Mouse (Mus musculus): Measurements from ENCODE around the gene Blm. TPM values are rescaled to one million over a fixed set of nuclear protein-coding genes. Genes with fewer than 3 reads are reported as not detected.

Gene Blm
- polyA plus RNA-seq, 1 experiment from 2014 or later = 11.3 TPM

- Histone ChIP-seq H3K27me3 (0 out of 2 replicates have a peak, but pooled peaks cover 3% of the 10 kb centered on the region), H3K4me1 (replicated peaks) (peaks cover 4% of the 10 kb centered on the region), H3K9me3 (no peaks in the 10 kb centered on the region), H3K4me2 (no peak overlapping the region), H3K9ac (peak overlapping the region; percentile 2; the same call in 1 of the 2 replicates), H3K36me3 (no peaks in the 10 kb centered on the region), H3K27ac (no peak overlapping the region), H3K4me3 (no peak overlapping the region)
- WGBS = 73% methylated on average over 11 of the region's 11 CpGs
- ATAC-seq (ENCODE audit: low FRiP score) = no peak
Measured at GRCm38 (mm10) chr7:80441986-80442904, 92.7 kb downstream of the Blm start.

- Histone ChIP-seq H3K27ac (no peak overlapping the region), H3K9ac (no peak overlapping the region), H3K27me3 (0 out of 2 replicates have a peak, but pooled peaks cover 3% of the 10 kb centered on the region), H3K36me3 (no peaks in the 10 kb centered on the region), H3K9me3 (no peaks in the 10 kb centered on the region), H3K4me3 (no peak overlapping the region), H3K4me1 (replicated peaks) (peaks cover 4% of the 10 kb centered on the region), H3K4me2 (no peak overlapping the region)
- 75% methylated on average over 4 of the region's 4 CpGs for WGBS
- ATAC-seq (ENCODE audit: low FRiP score) = no peak
Measured at GRCm38 (mm10) chr7:80440685-80441084, 94.2 kb downstream of the Blm start.

- Histone ChIP-seq H3K36me3 (no peaks in the 10 kb centered on the region), H3K9ac (no peak overlapping the region), H3K4me2 (no peak overlapping the region), H3K9me3 (no peaks in the 10 kb centered on the region), H3K27me3 (0 out of 2 replicates have a peak, but pooled peaks cover 3% of the 10 kb centered on the region), H3K4me3 (no peak overlapping the region), H3K27ac (no peak overlapping the region), H3K4me1 (replicated peaks) (peaks cover 2% of the 10 kb centered on the region)
- 81% methylated on average over 10 of the region's 10 CpGs for WGBS
- ATAC-seq (ENCODE audit: low FRiP score) = no peak
Measured at GRCm38 (mm10) chr7:80439789-80440488, 95.0 kb downstream of the Blm start.

GRCm38 (mm10) chr7:80439032-80439760 is 95.7 kb downstream of the Blm start:
- 37% methylated on average over 15 of the region's 15 CpGs for WGBS
- Histone ChIP-seq H3K4me2 (no peak overlapping the region), H3K27me3 (0 out of 2 replicates have a peak, but pooled peaks cover 3% of the 10 kb centered on the region)

GRCm38 (mm10) chr7:80436571-80436970 is 98.3 kb downstream of the Blm start:
- Histone ChIP-seq H3K9ac (no peak overlapping the region), H3K27me3 (0 out of 2 replicates have a peak, but pooled peaks cover 3% of the 10 kb centered on the region), H3K36me3 (no peaks in the 10 kb centered on the region), H3K4me3 (no peak overlapping the region), H3K9me3 (no peaks in the 10 kb centered on the region), H3K4me1 (replicated peaks) (no peaks in the 10 kb centered on the region), H3K27ac (no peak overlapping the region), H3K4me2 (no peak overlapping the region)
- ATAC-seq (ENCODE audit: low FRiP score) = no peak
- WGBS = 86% methylated on average over 7 of the region's 7 CpGs

More at GRCm38 (mm10) chr7:80439032-80439760, 95.7 kb downstream of the Blm start:
- H3K4me1 ChIP-seq (replicated peaks) = no peaks in the 10 kb centered on the region; the same call in 1 of the 2 replicates
- ATAC-seq (ENCODE audit: low FRiP score) = no peak
- H3K9me3 ChIP-seq = no peaks in the 10 kb centered on the region
- H3K9ac ChIP-seq = no peak overlapping the region
- no peak overlapping the region for H3K4me3 ChIP-seq
- no peaks in the 10 kb centered on the region for H3K36me3 ChIP-seq
- no peak overlapping the region for H3K27ac ChIP-seq

- no peak overlapping the region for H3K4me2 ChIP-seq
- WGBS = 83% methylated on average over 3 of the region's 3 CpGs
- no peaks in the 10 kb centered on the region for H3K36me3 ChIP-seq
- H3K4me1 ChIP-seq (replicated peaks) = no peaks in the 10 kb centered on the region
- no peak for ATAC-seq (ENCODE audit: low FRiP score)
- no peak overlapping the region for H3K27ac ChIP-seq
- 0 out of 2 replicates have a peak, but pooled peaks cover under 1% of the 10 kb centered on the region for H3K27me3 ChIP-seq
- no peak overlapping the region for H3K4me3 ChIP-seq
- no peak overlapping the region for H3K9ac ChIP-seq
- H3K9me3 ChIP-seq = no peaks in the 10 kb centered on the region
Measured at GRCm38 (mm10) chr7:80435594-80435993, 99.3 kb downstream of the Blm start.

GRCm38 (mm10) chr7:80429661-80430060 is 105.3 kb downstream of the Blm start:
- WGBS = 92% methylated on average over 12 of the region's 12 CpGs

GRCm38 (mm10) chr7:80427730-80428129 is 107.2 kb downstream of the Blm start:
- Histone ChIP-seq H3K36me3 (no peaks in the 10 kb centered on the region), H3K27me3 (no peaks in the 10 kb centered on the region), H3K9me3 (no peaks in the 10 kb centered on the region), H3K4me1 (replicated peaks) (no peaks in the 10 kb centered on the region), H3K4me3 (no peak overlapping the region), H3K27ac (no peak overlapping the region), H3K4me2 (no peak overlapping the region), H3K9ac (no peak overlapping the region)
- ATAC-seq (ENCODE audit: low FRiP score) = no peak
- WGBS = 88% methylated on average over 5 of the region's 5 CpGs

More at GRCm38 (mm10) chr7:80429661-80430060, 105.3 kb downstream of the Blm start:
- Histone ChIP-seq H3K4me3 (no peak overlapping the region), H3K9me3 (no peaks in the 10 kb centered on the region), H3K4me2 (no peak overlapping the region), H3K9ac (no peak overlapping the region), H3K27me3 (no peaks in the 10 kb centered on the region), H3K36me3 (no peaks in the 10 kb centered on the region), H3K27ac (no peak overlapping the region), H3K4me1 (replicated peaks) (no peaks in the 10 kb centered on the region)
- no peak for ATAC-seq (ENCODE audit: low FRiP score)

- Histone ChIP-seq H3K36me3 (no peaks in the 10 kb centered on the region), H3K4me2 (no peak overlapping the region), H3K9ac (no peak overlapping the region), H3K4me3 (no peak overlapping the region), H3K9me3 (no peaks in the 10 kb centered on the region), H3K27ac (no peak overlapping the region), H3K4me1 (replicated peaks) (no peaks in the 10 kb centered on the region), H3K27me3 (no peaks in the 10 kb centered on the region)
- ATAC-seq (ENCODE audit: low FRiP score) = no peak
- 76% methylated on average over 7 of the region's 7 CpGs for whole genome bisulfite sequencing
Measured at GRCm38 (mm10) chr7:80426363-80426762, 108.6 kb downstream of the Blm start.

- H3K4me2 ChIP-seq = no peak overlapping the region
- no peaks in the 10 kb centered on the region for H3K27me3 ChIP-seq
- H3K36me3 ChIP-seq = no peaks in the 10 kb centered on the region
- H3K27ac ChIP-seq = no peak overlapping the region
- no peaks in the 10 kb centered on the region for H3K4me1 ChIP-seq (replicated peaks)
- 74% methylated on average over 6 of the region's 6 CpGs for WGBS
- H3K4me3 ChIP-seq = no peak overlapping the region
- no peaks in the 10 kb centered on the region for H3K9me3 ChIP-seq
- ATAC-seq (ENCODE audit: low FRiP score) = no peak
- H3K9ac ChIP-seq = no peak overlapping the region
Measured at GRCm38 (mm10) chr7:80424722-80425121, 110.2 kb downstream of the Blm start.

- no peak overlapping the region for H3K27ac ChIP-seq
- no peaks in the 10 kb centered on the region for H3K4me1 ChIP-seq (replicated peaks)
- no peaks in the 10 kb centered on the region for H3K36me3 ChIP-seq
- H3K4me2 ChIP-seq = 0 out of 2 replicates have a peak overlapping the region, but pooled peaks have one; percentile 3
- WGBS = 29% methylated on average over 20 of the region's 20 CpGs
- no peak overlapping the region for H3K4me3 ChIP-seq
- H3K9ac ChIP-seq = no peak overlapping the region
- no peak for ATAC-seq (ENCODE audit: low FRiP score)
- no peaks in the 10 kb centered on the region for H3K27me3 ChIP-seq
- no peaks in the 10 kb centered on the region for H3K9me3 ChIP-seq
Measured at GRCm38 (mm10) chr7:80422759-80423480, 112.0 kb downstream of the Blm start.
